Mouse (Mus musculus): ENCODE measurements around the gene Rbm10. TPM values are rescaled to one million over a fixed set of nuclear protein-coding genes. Genes with fewer than 3 reads are reported as not detected.

Rbm10 gene
- total RNA-seq, 4 experiments from 2014 or later = 8.4 to 10.3 (median 9.2) TPM

DNA sequence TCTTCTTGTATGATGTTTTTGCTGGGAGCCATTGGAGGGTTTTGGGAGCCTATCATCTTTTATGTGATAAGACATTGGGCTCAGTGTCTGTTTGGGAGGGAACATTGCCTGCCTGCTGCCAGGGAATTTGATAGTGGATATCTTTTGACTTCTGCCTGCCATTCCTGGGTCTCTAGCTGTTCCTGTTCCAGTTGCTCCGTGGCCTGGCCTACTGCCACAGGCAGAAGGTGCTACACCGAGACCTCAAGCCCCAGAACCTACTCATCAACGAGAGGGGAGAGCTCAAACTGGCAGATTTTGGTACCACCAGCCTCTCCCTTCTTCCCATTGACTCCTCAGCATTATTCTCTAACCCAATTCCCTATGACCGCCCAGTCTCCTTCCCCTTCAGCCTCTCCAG, 78.5 kb downstream of the Rbm10 start:
- DNase-seq (ENCODE audit: low spot score in 2 of 2) = no peak

Other genes with a start within 250 kb of the Rbm10 start
- under 1 TPM; 0.27 to 0.58 (median 0.44) TPM for gene Jade3, start 191.8 kb upstream of the Rbm10 start, total RNA-seq (2022)
- under 1 TPM in 1 of 4 experiments, not detected in 3; 0.46 TPM for gene Rgn, start 67.7 kb upstream of the Rbm10 start, total RNA-seq (2022)
- 100 to 1,000 TPM; 396 to 439 (median 407) TPM for gene Ndufb11, start 116 bp downstream of the Rbm10 start, total RNA-seq (2022)
- 100 to 1,000 TPM; 143 to 161 (median 149) TPM for gene Uba1, start 40.8 kb downstream of the Rbm10 start, total RNA-seq (2022)
- gene Cdk16, start 70.5 kb downstream of the Rbm10 start, total RNA-seq (2022) = 100 to 1,000 TPM; 105 to 130 (median 120) TPM
- 1 to 10 TPM; 1.7 to 2.3 (median 2.1) TPM for gene Usp11, start 86.4 kb downstream of the Rbm10 start, total RNA-seq (2022)
- 100 to 1,000 TPM; 102 to 107 (median 105) TPM for gene Araf, start 180.3 kb downstream of the Rbm10 start, total RNA-seq (2022)